Mouse (Mus musculus): Measurements from ENCODE around the gene Gabarap.

Gene Gabarap

GRCm38 (mm10) chr11:70021264-70022132 is 30.6 kb downstream of the Gabarap start:
- peak; percentile 85 for DNase-seq (ENCODE audit: low spot score)

- DNase-seq (ENCODE audit: low spot score): no peak
These were observed 32.7 kb downstream of the Gabarap start for GRCm38 (mm10) chr11:70023481-70024150.

- no peak for DNase-seq (ENCODE audit: low spot score)
These were observed 33.2 kb downstream of the Gabarap start for GRCm38 (mm10) chr11:70024151-70024514.

GRCm38 (mm10) chr11:70026689-70027088 is 35.7 kb downstream of the Gabarap start:
- DNase-seq (ENCODE audit: low spot score): no peak

GRCm38 (mm10) chr11:70027397-70027796 is 36.5 kb downstream of the Gabarap start:
- no peak for DNase-seq (ENCODE audit: low spot score)

GRCm38 (mm10) chr11:70028401-70029129 is 37.6 kb downstream of the Gabarap start:
- DNase-seq (ENCODE audit: low spot score): no peak

GRCm38 (mm10) chr11:70029130-70029801 is 38.3 kb downstream of the Gabarap start:
- DNase-seq (ENCODE audit: low spot score): no peak

GRCm38 (mm10) chr11:70029829-70030550 is 39.0 kb downstream of the Gabarap start:
- no peak for DNase-seq (ENCODE audit: low spot score)

- no peak for DNase-seq (ENCODE audit: low spot score)
These were observed 39.8 kb downstream of the Gabarap start for GRCm38 (mm10) chr11:70030651-70031320.

GRCm38 (mm10) chr11:70031321-70031670 is 40.4 kb downstream of the Gabarap start:
- DNase-seq (ENCODE audit: low spot score): no peak

- no peak for DNase-seq (ENCODE audit: low spot score)
These were observed 47.2 kb downstream of the Gabarap start for GRCm38 (mm10) chr11:70038174-70038573.

GRCm38 (mm10) chr11:70039631-70040030 is 48.7 kb downstream of the Gabarap start:
- no peak for DNase-seq (ENCODE audit: low spot score)

GRCm38 (mm10) chr11:70040184-70040583 is 49.2 kb downstream of the Gabarap start:
- DNase-seq (ENCODE audit: low spot score): no peak

GRCm38 (mm10) chr11:70042309-70043085 is 51.6 kb downstream of the Gabarap start:
- no peak for DNase-seq (ENCODE audit: low spot score)

- no peak for DNase-seq (ENCODE audit: low spot score)
These were observed 52.7 kb downstream of the Gabarap start for GRCm38 (mm10) chr11:70043665-70044064.

Measured in urinary bladder, postnatal 10 days (tissue).